Mouse (Mus musculus): Measurements from ENCODE around the gene Spag6l.

DNA sequence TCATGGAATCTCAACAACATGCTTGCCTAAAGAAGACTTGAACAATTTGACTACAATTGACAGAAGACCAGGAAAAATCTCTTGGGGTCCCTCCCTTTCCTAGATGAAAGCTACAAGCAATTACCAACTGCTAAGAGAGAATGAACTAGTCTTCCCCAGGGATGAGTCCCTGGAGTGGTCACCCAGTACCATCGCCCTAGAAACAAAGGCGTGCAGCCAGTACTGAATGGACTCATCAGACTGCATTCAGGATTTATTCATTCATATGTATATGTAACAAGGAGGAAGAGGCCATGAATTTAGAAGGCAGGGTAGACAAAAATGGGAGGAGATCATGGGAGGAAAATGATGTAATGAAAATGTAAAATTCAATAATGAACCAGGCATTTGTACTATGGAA, 3.0 kb downstream of the Spag6l start:
- no peak for TF ChIP-seq POLR2A (IDR thresholded peaks at IDR 0.05; ENCODE audit: borderline replicate concordance, extremely low read depth, insufficient read depth, insufficient read length, poor library complexity, severe bottlenecking)
- no peak for TF ChIP-seq CTCF (IDR thresholded peaks at IDR 0.05; ENCODE audit: borderline replicate concordance, extremely low read depth, insufficient read depth, insufficient read length)
